Mouse (Mus musculus) lung, postnatal 25 days (tissue): ENCODE measurements around the gene Ptpn4.
A peak's percentile ranks its signal among the peaks of the same experiment; 100 is the strongest.

Experiments used
- DNase-seq: peaks from one replicate; pipeline ENCODE4 v3.0.0; 2022; ENCODE audit warnings: low spot score

Ptpn4 gene

DNA sequence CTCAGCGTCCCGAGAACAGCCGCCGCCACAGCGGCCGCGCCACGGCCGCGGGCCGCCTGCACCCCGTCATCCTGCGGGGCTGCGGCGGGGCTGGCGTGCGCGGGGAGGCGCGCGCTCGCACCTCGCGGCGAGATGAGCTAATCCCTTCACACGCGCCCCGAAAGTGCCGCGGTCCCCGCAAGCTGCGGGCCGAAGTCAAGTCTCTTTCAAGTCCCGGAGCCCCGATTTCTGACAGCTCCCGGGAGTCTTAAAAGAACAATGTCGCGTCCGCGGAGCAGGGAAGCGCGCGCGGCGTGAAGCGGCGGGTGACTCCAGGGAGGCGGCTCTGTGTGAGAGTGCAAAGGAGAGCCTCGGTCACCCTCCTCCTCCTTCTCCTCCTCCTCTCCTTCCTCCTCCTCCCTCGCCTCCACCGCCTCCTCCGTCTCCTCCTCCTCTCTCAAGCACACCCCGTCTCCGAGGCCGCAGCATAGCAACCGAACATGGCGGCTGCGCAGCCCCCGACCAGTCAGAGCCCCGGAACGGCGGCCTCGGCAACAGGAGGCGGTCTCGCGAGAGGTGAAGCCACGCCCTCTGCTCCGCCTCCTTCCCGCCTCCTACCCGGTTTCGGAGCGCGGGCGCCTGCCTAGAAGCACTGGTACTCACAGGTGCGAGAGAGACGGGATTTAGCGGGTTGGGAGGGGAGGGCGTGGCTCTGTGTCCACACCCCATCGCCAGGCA, at the start of gene Ptpn4:
TSS of gene Ptpn4 (minus strand) at position 579 of the 717 bp plus-strand sequence.
- peak; percentile 98 for DNase-seq

DNA sequence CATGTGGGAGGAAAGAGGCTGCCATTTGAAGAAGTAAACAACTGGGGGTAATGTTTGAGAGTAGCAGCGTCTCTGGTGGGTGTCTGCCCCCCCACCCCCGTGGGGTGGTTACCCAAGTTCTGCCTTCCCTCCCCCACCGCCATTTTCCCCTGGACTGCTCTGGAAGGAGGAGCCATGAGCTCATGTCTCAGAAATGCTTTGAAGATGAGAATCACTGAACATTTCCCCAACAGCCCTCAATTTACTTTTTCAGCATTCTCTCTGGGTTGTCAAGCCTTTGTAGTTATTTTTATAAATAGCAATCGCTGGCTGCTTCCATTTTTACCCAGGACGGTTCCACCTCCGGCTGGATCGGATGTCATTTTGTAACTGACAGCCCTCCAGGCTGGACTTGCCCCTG, 48.9 kb upstream of the Ptpn4 start:
- no peak for DNase-seq

DNA sequence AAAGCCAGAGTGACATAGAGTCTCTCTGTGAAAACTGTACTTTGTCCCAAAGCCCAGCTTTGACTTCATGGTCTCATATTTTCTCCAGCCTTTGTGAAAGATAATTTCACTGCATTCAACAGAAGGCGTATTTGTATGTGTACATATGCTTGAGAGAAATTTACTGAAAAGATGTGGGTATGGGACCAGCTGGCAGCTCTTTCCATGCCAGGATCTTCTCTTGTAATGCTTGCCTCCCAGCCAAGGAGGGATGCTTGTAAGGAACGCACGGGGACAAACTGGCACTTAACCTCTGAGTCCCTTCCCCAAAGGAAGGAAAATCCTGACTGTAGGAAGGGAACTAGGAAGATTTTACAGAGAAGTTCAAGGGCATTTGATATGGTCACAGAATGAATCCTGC, 46.9 kb upstream of the Ptpn4 start:
- DNase-seq: no peak

GRCm38 (mm10) chr1:119878909-119879308, 41.5 kb upstream of the Ptpn4 start:
- DNase-seq: peak; percentile 22

DNA sequence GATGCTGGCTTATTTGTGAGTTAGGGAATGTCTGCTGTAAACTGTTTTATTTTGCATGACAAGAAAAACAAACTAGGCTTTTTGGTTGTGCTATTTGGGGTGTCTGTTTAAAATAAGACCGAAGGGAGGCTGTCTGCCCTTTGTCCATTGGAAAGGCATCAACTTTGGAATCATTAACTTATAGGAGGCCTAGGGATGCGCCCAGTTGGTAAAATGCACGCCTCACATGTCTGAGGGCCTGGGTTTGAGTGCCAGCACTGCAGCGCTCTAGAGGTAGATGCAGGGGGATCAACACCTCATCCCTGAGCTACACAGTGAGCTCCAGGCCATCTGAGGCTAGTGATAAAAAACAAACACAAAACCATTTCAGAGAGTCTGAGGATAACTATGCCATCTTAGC, 40.1 kb upstream of the Ptpn4 start:
- no peak for DNase-seq

DNA sequence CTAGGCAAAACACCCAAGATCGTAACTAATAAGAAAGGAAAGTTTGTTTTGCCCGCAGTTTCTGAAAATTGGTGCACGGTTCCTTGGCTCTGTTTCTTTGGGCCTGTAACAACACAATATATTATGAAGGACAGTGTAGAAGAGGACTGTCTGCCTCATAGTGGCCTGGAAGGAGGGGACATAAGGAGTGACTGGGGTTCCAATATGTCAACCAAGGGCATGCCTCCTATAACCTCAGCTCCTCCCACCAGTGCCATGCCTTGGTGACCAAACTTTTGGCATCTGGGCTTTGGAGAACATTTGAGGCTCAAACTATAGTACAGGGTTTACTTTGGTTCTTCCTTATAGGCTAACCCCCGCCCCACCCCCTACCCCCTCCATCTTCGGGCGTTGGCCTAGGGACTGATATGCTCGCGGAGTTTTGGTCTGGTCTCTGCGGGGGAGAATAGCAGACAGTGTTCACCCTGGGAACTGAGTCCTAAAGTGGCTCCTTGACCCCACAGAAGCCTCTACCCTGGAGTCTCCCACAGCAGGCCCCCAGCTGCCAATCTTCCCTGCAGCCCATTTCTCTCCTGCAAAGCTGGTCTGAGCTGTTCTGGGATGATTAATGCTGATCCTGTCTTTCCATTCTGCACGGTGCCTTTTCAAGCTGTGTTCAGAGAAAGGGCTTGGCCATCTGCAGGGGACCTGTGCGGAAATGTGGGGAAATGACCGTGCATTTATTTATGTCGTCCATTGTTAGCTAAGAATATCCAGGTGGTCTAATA, 31.2 kb upstream of the Ptpn4 start:
- DNase-seq: no peak

GRCm38 (mm10) chr1:119867300-119867699, 29.9 kb upstream of the Ptpn4 start:
- no peak for DNase-seq

GRCm38 (mm10) chr1:119865311-119865710, 27.9 kb upstream of the Ptpn4 start:
- DNase-seq: no peak

DNA sequence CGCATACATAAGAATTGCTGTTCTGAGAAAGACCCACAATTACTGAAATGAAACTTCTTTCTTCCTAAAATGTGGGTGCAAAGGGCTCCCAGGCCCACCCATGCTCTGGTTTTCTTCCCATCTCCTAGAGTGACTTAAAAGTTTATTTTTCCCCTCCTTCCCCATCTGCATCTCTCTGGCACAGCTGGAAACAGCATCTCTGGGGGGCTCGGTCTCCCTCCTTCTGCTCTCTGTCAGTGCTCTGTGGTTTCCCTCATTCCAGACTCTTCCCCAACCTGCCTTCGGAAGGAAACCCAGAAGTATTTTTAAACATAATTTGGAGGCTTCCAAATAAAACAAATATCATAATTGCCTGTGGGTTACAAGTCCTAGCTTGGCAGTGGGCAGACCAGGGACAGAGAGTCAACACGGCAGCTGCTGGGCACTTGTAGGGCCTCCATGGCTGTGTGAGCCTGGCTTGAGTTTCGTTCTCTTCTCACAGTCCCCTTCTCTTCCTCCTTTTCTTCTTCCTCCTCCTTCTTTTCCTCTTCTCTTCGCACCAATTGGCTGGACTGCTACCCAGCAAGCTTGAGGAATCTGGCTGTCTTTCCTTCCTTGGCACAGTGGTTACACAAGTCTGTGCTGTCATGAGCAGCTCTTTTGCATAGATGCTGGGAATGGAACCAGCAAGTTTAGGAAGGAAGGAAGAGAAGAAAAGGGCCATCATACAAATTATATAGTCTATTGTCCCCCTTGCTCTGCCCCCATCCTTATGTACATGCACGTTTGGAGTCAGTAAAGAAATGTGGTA, 26.3 kb upstream of the Ptpn4 start:
- no peak for DNase-seq

DNA sequence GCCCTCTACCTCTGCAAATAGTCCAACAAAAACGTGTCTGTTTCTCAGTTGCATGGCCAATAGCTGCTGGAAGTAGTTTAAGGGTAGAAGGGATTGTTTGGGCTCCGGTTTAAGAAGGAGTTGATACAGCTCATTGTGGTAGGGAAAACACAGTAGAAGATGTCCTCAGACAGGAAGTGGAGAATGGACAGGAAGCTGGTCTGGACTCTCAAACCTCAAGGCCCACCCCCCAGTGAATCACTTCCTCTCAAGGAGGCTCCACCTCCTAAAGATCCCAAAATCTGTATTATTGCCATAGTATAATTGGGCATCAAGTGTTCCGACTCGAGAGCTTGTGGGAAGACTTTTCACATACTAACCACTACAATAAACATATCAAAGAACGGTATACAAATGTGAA, 22.2 kb upstream of the Ptpn4 start:
- DNase-seq: no peak

- no peak for DNase-seq
Measured at GRCm38 (mm10) chr1:119852980-119853379, 15.6 kb upstream of the Ptpn4 start.

- no peak for DNase-seq
Measured at GRCm38 (mm10) chr1:119852339-119852738, 14.9 kb upstream of the Ptpn4 start.

- no peak for DNase-seq
Measured at GRCm38 (mm10) chr1:119849146-119849935, 11.9 kb upstream of the Ptpn4 start.

- no peak for DNase-seq
Measured at GRCm38 (mm10) chr1:119845321-119845720, 7.9 kb upstream of the Ptpn4 start.

DNA sequence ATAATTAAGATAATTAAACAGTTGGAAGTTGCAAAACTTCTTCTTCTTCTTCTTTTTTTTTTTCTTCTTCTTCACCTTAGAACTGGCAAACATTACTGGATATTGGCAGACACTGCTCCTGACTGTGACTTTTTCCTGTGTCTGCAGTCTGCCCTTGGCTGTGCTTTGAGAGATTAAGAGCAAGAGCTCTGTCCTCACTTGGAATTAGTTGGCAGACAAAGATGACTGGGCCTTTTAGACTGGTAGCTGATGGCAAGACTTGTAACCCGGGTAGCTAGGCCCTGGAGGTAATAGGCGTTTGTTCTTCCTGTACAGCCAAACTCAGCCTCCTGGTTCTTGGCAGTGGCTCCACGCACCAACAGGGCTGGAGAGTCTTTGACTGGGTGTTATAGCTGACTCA, 5.7 kb upstream of the Ptpn4 start:
- DNase-seq: no peak

DNA sequence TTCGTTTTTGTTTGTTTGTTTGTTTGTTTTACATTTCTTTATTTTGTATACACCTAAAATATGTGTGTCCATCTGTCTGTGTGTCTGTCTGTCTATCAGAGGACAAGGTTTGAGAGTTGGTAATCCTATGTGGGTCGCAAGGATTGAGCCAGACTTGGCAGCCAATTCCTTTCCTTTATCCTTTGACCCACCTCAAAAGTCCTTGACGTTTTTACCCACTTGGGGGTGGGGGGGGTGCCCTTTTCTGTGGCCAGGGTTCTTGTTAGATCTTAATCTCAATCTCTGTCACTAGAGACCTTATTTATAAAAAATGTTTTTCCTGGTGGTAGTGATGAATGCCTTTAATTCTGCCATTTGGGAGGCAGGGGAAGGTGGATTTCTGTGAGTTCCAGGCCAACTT, 828 bp upstream of the Ptpn4 start:
- DNase-seq: no peak

DNA sequence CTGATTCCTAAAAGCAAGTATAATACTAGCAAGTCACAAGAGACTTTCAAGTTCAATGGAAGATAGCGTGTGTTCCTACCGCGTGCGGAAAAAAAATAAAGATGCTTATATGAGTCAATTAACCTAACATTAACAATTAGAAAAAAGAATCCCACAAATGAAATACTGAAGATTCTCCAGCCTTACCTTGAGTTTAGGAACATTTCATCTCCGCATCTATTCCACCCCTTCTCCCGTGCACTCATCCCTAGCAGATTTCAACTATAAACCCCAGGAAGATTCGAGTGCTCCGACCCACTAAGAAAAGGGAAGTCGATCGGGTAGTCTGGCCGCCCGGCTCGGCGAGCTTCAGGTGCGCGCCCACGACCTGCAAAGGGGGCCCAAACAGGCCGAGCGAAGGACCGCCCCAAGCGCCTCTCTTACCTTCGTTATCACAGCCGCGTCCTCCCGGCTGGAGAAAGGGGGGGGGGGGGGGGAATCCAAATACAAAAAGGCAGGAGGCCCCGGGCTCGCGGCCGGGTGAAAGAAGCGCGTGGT, 866 bp downstream of the Ptpn4 start:
- peak; percentile 13 for DNase-seq

- no peak for DNase-seq
Measured at GRCm38 (mm10) chr1:119835726-119836478, 1.5 kb downstream of the Ptpn4 start.

- DNase-seq: no peak
Measured at GRCm38 (mm10) chr1:119828160-119828559, 9.3 kb downstream of the Ptpn4 start.

GRCm38 (mm10) chr1:119818704-119819103, 18.7 kb downstream of the Ptpn4 start:
- DNase-seq: peak; percentile 57

GRCm38 (mm10) chr1:119807707-119808106, 29.7 kb downstream of the Ptpn4 start:
- DNase-seq: no peak
